Mouse (Mus musculus): ENCODE results near the gene Pik3ip1. TPM values are rescaled to one million over a fixed set of nuclear protein-coding genes. Genes with fewer than 3 reads are reported as not detected.

The Pik3ip1 gene
- polyA plus RNA-seq, 2 experiments = 13.2 to 13.6 TPM

GRCm38 (mm10) chr11:3328271-3328670 lies 1.9 kb upstream of the Pik3ip1 start:
- Histone ChIP-seq H3K27ac (replicated peaks; ENCODE audit: low read depth, low read length) (no peak overlapping the region), H3K4me2 (replicated peaks; ENCODE audit: low read depth, low read length, severe bottlenecking) (no peak overlapping the region), H3K4me1 (ENCODE audit: control insufficient read depth, insufficient read depth, low read length) (peaks cover 14% of the 10 kb centered on the region), H3K4me3 (replicated peaks; ENCODE audit: low read length) (no peak overlapping the region), H3K9me3 (ENCODE audit: control insufficient read depth, low read length) (no peaks in the 10 kb centered on the region), H3K9ac (ENCODE audit: low read depth, low read length, severe bottlenecking) (no peak overlapping the region), H3K27me3 (ENCODE audit: control insufficient read depth, insufficient read depth, low read length) (no peaks in the 10 kb centered on the region), H3K36me3 (ENCODE audit: control insufficient read depth, insufficient read depth, low read length) (no peaks in the 10 kb centered on the region)
- no peak for DNase-seq (ENCODE audit: low spot score)
- TF ChIP-seq POLR2A (IDR thresholded peaks at IDR 0.05; ENCODE audit: borderline replicate concordance, extremely low read depth, insufficient read depth, insufficient read length) = no peak
- ATAC-seq (ENCODE audit: low FRiP score, low read depth) = no peak
- 80% methylated on average over 5 of the region's 5 CpGs for WGBS

DNA sequence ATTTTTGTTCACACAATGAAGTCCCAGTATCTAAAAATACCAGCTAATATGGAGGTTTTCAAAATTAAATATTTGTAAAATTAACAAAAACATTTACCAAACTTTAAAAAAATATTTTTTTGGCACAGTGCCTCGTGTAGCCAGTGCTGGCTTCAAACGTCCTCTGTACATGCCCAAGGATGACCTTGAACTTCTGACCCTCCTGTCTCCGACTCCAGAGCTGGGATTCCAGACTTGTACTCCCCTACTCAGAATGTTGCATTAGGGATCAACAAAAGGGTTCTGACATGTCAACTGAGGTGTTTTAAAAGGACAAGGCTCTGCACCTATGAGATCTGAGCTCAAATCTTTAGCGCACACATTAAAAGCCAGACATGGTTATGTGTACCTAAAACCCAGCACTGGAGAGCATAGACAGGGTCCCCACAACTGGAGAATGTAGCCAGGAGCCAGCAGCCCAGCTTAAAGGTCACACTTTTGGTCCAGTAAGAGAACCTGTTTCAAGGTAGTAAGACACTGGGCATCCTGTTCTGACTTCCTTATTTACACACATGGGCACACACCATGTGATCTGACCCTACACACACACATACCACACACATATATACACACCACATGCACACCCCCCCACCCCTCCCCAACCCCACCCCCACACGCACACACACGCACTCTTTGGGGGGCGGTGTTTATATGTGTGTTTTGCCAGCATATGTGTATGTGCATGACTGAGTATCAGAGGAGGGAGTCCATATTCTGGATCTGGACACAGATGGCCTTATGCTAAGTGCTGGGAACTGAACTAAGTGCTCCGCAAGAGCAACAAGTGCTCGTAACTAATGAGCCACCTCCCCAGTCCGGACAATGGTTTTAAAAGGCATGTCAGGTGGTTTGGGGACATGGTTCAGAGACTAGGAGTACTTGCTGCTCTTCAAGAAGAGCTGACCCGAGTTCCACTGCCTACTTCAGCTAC lies 1.1 kb upstream of the Pik3ip1 start:
- no peak for TF ChIP-seq POLR2A (IDR thresholded peaks at IDR 0.05; ENCODE audit: borderline replicate concordance, extremely low read depth, insufficient read depth, insufficient read length)
- H3K4me1 ChIP-seq (ENCODE audit: control insufficient read depth, insufficient read depth, low read length) = peaks cover 14% of the 10 kb centered on the region
- ATAC-seq (ENCODE audit: low FRiP score, low read depth) = no peak
- H3K36me3 ChIP-seq (ENCODE audit: control insufficient read depth, insufficient read depth, low read length) = peaks cover 3% of the 10 kb centered on the region; the same call in 1 of the 2 replicates
- no peak for DNase-seq (ENCODE audit: low spot score)
- no peaks in the 10 kb centered on the region for H3K9me3 ChIP-seq (ENCODE audit: control insufficient read depth, low read length)
- 78% methylated on average over 11 of the region's 11 CpGs for WGBS
- no peak overlapping the region for H3K4me3 ChIP-seq (replicated peaks; ENCODE audit: low read length)
- no peaks in the 10 kb centered on the region for H3K27me3 ChIP-seq (ENCODE audit: control insufficient read depth, insufficient read depth, low read length)
- H3K9ac ChIP-seq (ENCODE audit: low read depth, low read length, severe bottlenecking) = no peak overlapping the region
- H3K27ac ChIP-seq (replicated peaks; ENCODE audit: low read depth, low read length) = no peak overlapping the region
- H3K4me2 ChIP-seq (replicated peaks; ENCODE audit: low read depth, low read length, severe bottlenecking) = no peak overlapping the region

DNA sequence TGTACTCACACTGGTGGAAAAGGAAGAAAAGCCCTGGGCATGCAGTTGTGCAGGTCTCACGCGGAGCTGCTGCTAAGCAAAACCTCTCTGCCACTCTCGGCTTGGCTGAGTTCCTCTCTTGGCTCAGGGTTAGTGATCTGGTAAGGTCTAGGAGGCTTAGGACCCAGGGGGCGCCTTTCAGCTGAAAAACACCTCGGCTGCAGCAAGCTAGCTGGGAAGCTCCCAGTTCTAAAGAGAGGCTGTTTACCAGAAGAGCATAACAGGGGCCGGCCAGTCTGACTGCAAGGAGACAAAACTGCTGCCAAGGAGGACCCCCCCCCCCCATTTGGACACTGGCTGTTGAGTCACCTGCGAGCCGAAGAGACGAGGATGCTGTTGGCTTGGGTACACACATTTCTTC lies 365 bp downstream of the Pik3ip1 start:
- H3K4me2 ChIP-seq (replicated peaks; ENCODE audit: low read depth, low read length, severe bottlenecking) = peak overlapping the region; percentile 100
- DNase-seq (ENCODE audit: low spot score) (peak; percentile 81), ATAC-seq (ENCODE audit: low FRiP score, low read depth) (peak; percentile 32; the same call in 1 of the 2 replicates)
- H3K27me3 ChIP-seq (ENCODE audit: control insufficient read depth, insufficient read depth, low read length) = no peaks in the 10 kb centered on the region
- WGBS = under 1% methylated on average over 9 of the region's 9 CpGs
- H3K36me3 ChIP-seq (ENCODE audit: control insufficient read depth, insufficient read depth, low read length) = peaks cover 4% of the 10 kb centered on the region; the same call in 1 of the 2 replicates
- peak overlapping the region; percentile 52 for H3K4me3 ChIP-seq (replicated peaks; ENCODE audit: low read length)
- H3K9me3 ChIP-seq (ENCODE audit: control insufficient read depth, low read length) = no peaks in the 10 kb centered on the region
- peaks cover 19% of the 10 kb centered on the region for H3K4me1 ChIP-seq (ENCODE audit: control insufficient read depth, insufficient read depth, low read length)
- peak overlapping the region; percentile 69 for H3K27ac ChIP-seq (replicated peaks; ENCODE audit: low read depth, low read length)
- peak overlapping the region; percentile 58 for H3K9ac ChIP-seq (ENCODE audit: low read depth, low read length, severe bottlenecking)
- no peak for TF ChIP-seq POLR2A (IDR thresholded peaks at IDR 0.05; ENCODE audit: borderline replicate concordance, extremely low read depth, insufficient read depth, insufficient read length)

- Histone ChIP-seq H3K27ac (replicated peaks; ENCODE audit: low read depth, low read length) (peak overlapping the region; percentile 69), H3K4me2 (replicated peaks; ENCODE audit: low read depth, low read length, severe bottlenecking) (peak overlapping the region; percentile 100), H3K4me1 (ENCODE audit: control insufficient read depth, insufficient read depth, low read length) (peaks cover 21% of the 10 kb centered on the region), H3K4me3 (replicated peaks; ENCODE audit: low read length) (peak overlapping the region; percentile 52), H3K27me3 (ENCODE audit: control insufficient read depth, insufficient read depth, low read length) (no peaks in the 10 kb centered on the region), H3K9ac (ENCODE audit: low read depth, low read length, severe bottlenecking) (peak overlapping the region; percentile 58), H3K36me3 (ENCODE audit: control insufficient read depth, insufficient read depth, low read length) (peaks cover 4% of the 10 kb centered on the region; the same call in 1 of the 2 replicates), H3K9me3 (ENCODE audit: control insufficient read depth, low read length) (no peaks in the 10 kb centered on the region)
- WGBS = 2% methylated on average over 14 of the region's 14 CpGs
- DNase-seq (ENCODE audit: low spot score) (peak; percentile 49), ATAC-seq (ENCODE audit: low FRiP score, low read depth) (no peak)
- no peak for TF ChIP-seq POLR2A (IDR thresholded peaks at IDR 0.05; ENCODE audit: borderline replicate concordance, extremely low read depth, insufficient read depth, insufficient read length)
Measured at GRCm38 (mm10) chr11:3330991-3331750, 970 bp downstream of the Pik3ip1 start.

All from limb, embryonic 14.5 days (tissue).